Comparison of ENCODE assay signal across 8 mouse cellular contexts in the genomic region with DNA sequence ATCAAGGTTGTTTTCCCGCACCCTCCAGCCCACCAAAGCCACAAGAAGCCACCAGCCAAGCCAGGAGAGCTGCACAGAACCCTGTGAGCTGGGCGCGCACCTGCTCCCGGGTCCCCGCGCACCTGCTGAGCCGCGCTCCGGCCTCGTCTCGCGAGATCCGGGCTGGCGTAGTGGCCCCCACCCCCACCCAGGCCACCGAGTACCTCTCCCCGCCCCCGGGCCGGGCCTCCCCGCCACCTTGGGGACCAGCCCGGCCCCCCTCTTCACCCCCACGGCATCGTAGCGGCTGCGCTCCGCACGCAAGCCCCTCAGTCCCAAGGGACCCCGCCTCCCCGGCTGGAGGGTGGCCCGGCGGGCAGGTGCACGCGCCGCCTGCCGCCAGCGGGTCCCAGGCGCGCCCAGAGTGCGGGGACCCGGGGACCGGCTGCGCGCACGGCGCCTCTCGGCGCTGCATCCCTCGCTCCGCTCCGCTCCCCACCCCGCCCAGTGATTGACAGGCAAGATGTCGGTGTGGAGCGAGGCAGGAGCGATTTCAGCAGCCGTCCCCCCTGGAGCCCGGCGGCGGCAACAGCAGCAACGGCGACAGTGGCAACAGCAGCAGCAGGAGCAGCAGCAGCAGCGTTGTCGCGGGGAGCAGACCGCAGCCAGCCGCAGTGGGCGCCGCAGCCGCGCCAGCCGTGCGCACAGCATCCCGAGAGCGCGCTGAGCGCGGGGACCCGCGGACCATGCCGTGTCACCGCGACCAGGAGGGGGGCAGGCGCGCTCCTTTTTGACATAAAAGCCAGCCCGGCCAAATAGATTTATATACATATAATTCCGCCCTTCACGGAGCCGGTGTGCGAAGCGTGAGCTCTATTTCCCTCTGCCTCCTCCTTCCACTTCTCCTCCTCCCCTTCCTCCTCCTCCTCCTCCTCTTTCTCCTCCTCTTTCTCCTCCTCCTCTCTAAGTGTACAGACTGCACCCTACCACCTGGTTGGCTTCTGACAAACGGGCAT. TPM values are rescaled to one million over a fixed set of nuclear protein-coding genes. Genes with fewer than 3 reads are reported as not detected.
DNase-seq lines count a peak whose midpoint lies in the region; ATAC-seq and TF ChIP-seq lines count a peak whose summit lies in the region.

A gene (plus strand): TSS at position 494 of the 995 bp plus-strand sequence.

- no peak for TF ChIP-seq CTCF in kidney, postnatal 0 days (IDR thresholded peaks at IDR 0.05; ENCODE audit: low read depth)
- no peak for TF ChIP-seq CTCF in liver, adult 2 months (IDR thresholded peaks at IDR 0.05; ENCODE audit: low read depth, low read length)
- no peak for TF ChIP-seq CTCF in midbrain, postnatal 0 days (IDR thresholded peaks at IDR 0.05)

- under 1% methylated on average over 88 of the region's 89 CpGs for WGBS in kidney, postnatal 0 days
- WGBS in liver, adult 2 months = 2% methylated on average over 86 of the region's 89 CpGs
- under 1% methylated on average over 57 of the region's 89 CpGs for WGBS in midbrain, postnatal 0 days

- peak within 1 kb of the TSS; percentile 62 for H3K4me3 ChIP-seq in kidney, postnatal 0 days (replicated peaks; ENCODE audit: low read depth, low read length)
- peak within 1 kb of the TSS; percentile 41; the same call in 1 of the 2 replicates for H3K4me3 ChIP-seq in liver, adult 2 months (ENCODE audit: insufficient read depth, low read depth, low read length)
- peak within 1 kb of the TSS; percentile 61 for H3K4me3 ChIP-seq in midbrain, postnatal 0 days (ENCODE audit: low read depth, low read length)

- peak; percentile 83 for ATAC-seq in kidney, postnatal 0 days (replicated peaks; ENCODE audit: low FRiP score, low read depth)
- peak; percentile 88 for ATAC-seq in midbrain, postnatal 0 days (ENCODE audit: low FRiP score)

- no peaks in the 10 kb centered on the region for H3K79me2 ChIP-seq in liver, adult 2 months (ENCODE audit: control insufficient read depth, insufficient read depth, low read length)

- H3K4me1 ChIP-seq in kidney, postnatal 0 days (replicated peaks; ENCODE audit: insufficient read depth, low read length) = no peaks in the 10 kb centered on the region; the same call in 1 of the 2 replicates
- H3K4me1 ChIP-seq in liver, adult 2 months (ENCODE audit: control insufficient read depth, insufficient read depth, low read length) = peaks cover 4% of the 10 kb centered on the region; the same call in 1 of the 2 replicates
- H3K4me1 ChIP-seq in midbrain, postnatal 0 days (ENCODE audit: insufficient read depth, low read length) = 0 out of 2 replicates have a peak, but pooled peaks cover 5% of the 10 kb centered on the region

- H3K27ac ChIP-seq in kidney, postnatal 0 days = peak within 1 kb of the TSS; percentile 66
- no peak within 1 kb of the TSS for H3K27ac ChIP-seq in liver, adult 2 months (replicated peaks; ENCODE audit: insufficient read depth, low read depth, low read length)
- H3K27ac ChIP-seq in midbrain, postnatal 0 days (ENCODE audit: low read depth, low read length) = peak within 1 kb of the TSS; percentile 98

- peak; percentile 15 for DNase-seq in ovary, postnatal 14 days (ENCODE audit: low spot score)
- no peak for DNase-seq in ovary, postnatal 10 days (ENCODE audit: low spot score)
- DNase-seq in cerebellum, postnatal 36 days = peak; percentile 85 to 90
- DNase-seq in gastrocnemius, postnatal 25 days = peak; percentile 10
- peak; percentile 50 for DNase-seq in kidney, postnatal 0 days (ENCODE audit: low spot score)
- no peak for DNase-seq in liver, adult 2 months (ENCODE audit: extremely low read depth, low read depth, low spot score)
- peak; percentile 79 for DNase-seq in midbrain, postnatal 0 days (ENCODE audit: low spot score)
- peak; percentile 66 for DNase-seq in thymus, postnatal 0 days (ENCODE audit: low spot score)

- H3K4me2 ChIP-seq in kidney, postnatal 0 days (ENCODE audit: low read length) = peak within 1 kb of the TSS; percentile 93
- peak within 1 kb of the TSS; percentile 77 for H3K4me2 ChIP-seq in midbrain, postnatal 0 days (ENCODE audit: low read depth, low read length, poor library complexity, severe bottlenecking)

- H3K9ac ChIP-seq in kidney, postnatal 0 days (ENCODE audit: low read depth, low read length) = peak within 1 kb of the TSS; percentile 59
- peak within 1 kb of the TSS; percentile 18 for H3K9ac ChIP-seq in liver, adult 2 months (ENCODE audit: low read depth, low read length)
- peak within 1 kb of the TSS; percentile 96 for H3K9ac ChIP-seq in midbrain, postnatal 0 days (replicated peaks; ENCODE audit: low read length, poor library complexity, severe bottlenecking)

- H3K27me3 ChIP-seq in kidney, postnatal 0 days (ENCODE audit: insufficient read depth, low read length) = peaks cover 3% of the 10 kb centered on the region
- peaks cover 13% of the 10 kb centered on the region for H3K27me3 ChIP-seq in liver, adult 2 months (ENCODE audit: control insufficient read depth, insufficient read depth, low read length)
- H3K27me3 ChIP-seq in midbrain, postnatal 0 days (ENCODE audit: insufficient read depth, low read length) = no peaks in the 10 kb centered on the region

- no peaks in the 10 kb centered on the region for H3K36me3 ChIP-seq in kidney, postnatal 0 days (ENCODE audit: insufficient read depth, low read length)
- no peaks in the 10 kb centered on the region for H3K36me3 ChIP-seq in liver, adult 2 months (ENCODE audit: control insufficient read depth, insufficient read depth, low read length)
- H3K36me3 ChIP-seq in midbrain, postnatal 0 days (ENCODE audit: insufficient read depth, low read length) = no peaks in the 10 kb centered on the region

- TF ChIP-seq POLR2A in liver, adult 2 months (IDR thresholded peaks at IDR 0.05; ENCODE audit: extremely low read depth, insufficient read depth, low read length) = no peak

- H3K9me3 ChIP-seq in kidney, postnatal 0 days (replicated peaks; ENCODE audit: low read length) = no peaks in the 10 kb centered on the region
- H3K9me3 ChIP-seq in midbrain, postnatal 0 days (ENCODE audit: low read length) = no peaks in the 10 kb centered on the region

RNA-seq across cellular contexts. Expression of the gene that starts here (rescaled TPM):
- under 1 TPM; 0.05 to 0.08 TPM for total RNA-seq in gastrocnemius, postnatal 25 days (2021)
- 0.42 and 0.71 TPM in 2 replicates for polyA plus RNA-seq in kidney, postnatal 0 days (2015; fragmentation: Nextera tagmentation; extraction: Ambion mirVana)
- 0.09 and 0.13 TPM in 2 replicates for total RNA-seq in liver, adult 2 months (2014; rRNA removed)
- 0.05 and 0.06 TPM in 2 replicates for polyA plus RNA-seq in liver, adult 2 months (2012; rRNA removed)
- total RNA-seq in midbrain, postnatal 0 days (2014; rRNA removed) = 14.5 and 16.0 TPM in 2 replicates
- 6.7 and 8.9 TPM in 2 replicates for polyA plus RNA-seq in midbrain, postnatal 0 days (2015; fragmentation: Nextera tagmentation; extraction: Ambion mirVana)
- 0.12 and 0.20 TPM in 2 replicates for polyA plus RNA-seq in thymus, postnatal 0 days (2015; fragmentation: Nextera tagmentation; extraction: Ambion mirVana)

Comparison
In these comparisons a context has a peak if more than half of its experiments do, and no peak if none do; other contexts are left out.
1. RNA of the gene that starts here (total RNA-seq): 14.5 to 16.0 TPM in midbrain, postnatal 0 days; 0.09 to 0.13 TPM in liver, adult 2 months and 0.05 to 0.08 TPM in gastrocnemius, postnatal 25 days; every median in the first group is over 10 times any median in the second.
2. DNase-seq: peak in ovary, postnatal 14 days (single experiment), cerebellum, postnatal 36 days (2 of 2) and midbrain, postnatal 0 days (single experiment); none in ovary, postnatal 10 days (single experiment) and liver, adult 2 months (single experiment).
3. Peak in DNase-seq in gastrocnemius, postnatal 25 days; RNA of the gene not detected or under 1 TPM.
4. Peak in DNase-seq, ATAC-seq, H3K4me3 ChIP-seq, H3K27ac ChIP-seq, H3K9ac ChIP-seq and H3K4me2 ChIP-seq in kidney, postnatal 0 days; RNA of the gene not detected or under 1 TPM.
5. Peak in DNase-seq in thymus, postnatal 0 days; RNA of the gene not detected or under 1 TPM.
6. H3K9ac ChIP-seq: peak in every context shown above with its lines; median percentile 96 in midbrain, postnatal 0 days; 59 in kidney, postnatal 0 days; 18 in liver, adult 2 months.
7. Peak in every context shown above with its lines, with median percentiles within 50 percentile points of each other: H3K4me3 ChIP-seq.